Mouse (Mus musculus): ENCODE measurements around the gene Nrf1. TPM values are rescaled to one million over a fixed set of nuclear protein-coding genes. Genes with fewer than 3 reads are reported as not detected.
A peak's percentile ranks its signal among the peaks of the same experiment; 100 is the strongest.

Nrf1 gene
- total RNA-seq, 2 experiments from 2014 or later = 25.7 to 33.2 TPM

GRCm38 (mm10) chr6:30150471-30150870 lies 102.7 kb downstream of the Nrf1 start:
- no peak for DNase-seq

GRCm38 (mm10) chr6:30152163-30152562 lies 104.4 kb downstream of the Nrf1 start:
- no peak for DNase-seq

GRCm38 (mm10) chr6:30152649-30153048 lies 104.9 kb downstream of the Nrf1 start:
- DNase-seq = peak; percentile 49

GRCm38 (mm10) chr6:30153076-30153475 lies 105.3 kb downstream of the Nrf1 start:
- no peak for DNase-seq

- no peak for DNase-seq
Observed at GRCm38 (mm10) chr6:30153733-30154415, 106.1 kb downstream of the Nrf1 start.

GRCm38 (mm10) chr6:30159516-30160045 lies 111.8 kb downstream of the Nrf1 start:
- DNase-seq = no peak

GRCm38 (mm10) chr6:30160408-30160807 lies 112.6 kb downstream of the Nrf1 start:
- no peak for DNase-seq

- no peak for DNase-seq
Observed at GRCm38 (mm10) chr6:30161618-30162017, 113.8 kb downstream of the Nrf1 start.

GRCm38 (mm10) chr6:30162091-30162490 lies 114.3 kb downstream of the Nrf1 start:
- peak; percentile 54 for DNase-seq

- no peak for DNase-seq
Observed at GRCm38 (mm10) chr6:30166349-30166748, 118.6 kb downstream of the Nrf1 start.

GRCm38 (mm10) chr6:30167192-30167591 lies 119.4 kb downstream of the Nrf1 start:
- DNase-seq = no peak

GRCm38 (mm10) chr6:30168275-30168674 lies 120.5 kb downstream of the Nrf1 start:
- peak; percentile 46 for DNase-seq

- no peak for DNase-seq
Observed at GRCm38 (mm10) chr6:30169148-30169547, 121.4 kb downstream of the Nrf1 start.

GRCm38 (mm10) chr6:30171226-30171625 lies 123.4 kb downstream of the Nrf1 start:
- no peak for DNase-seq

GRCm38 (mm10) chr6:30171967-30172366 lies 124.2 kb downstream of the Nrf1 start:
- DNase-seq = no peak

- DNase-seq = no peak
Observed at GRCm38 (mm10) chr6:30172441-30172819, 124.6 kb downstream of the Nrf1 start.

GRCm38 (mm10) chr6:30172820-30173550 lies 125.2 kb downstream of the Nrf1 start:
- peak; percentile 40 for DNase-seq

GRCm38 (mm10) chr6:30173551-30174460 lies 126.0 kb downstream of the Nrf1 start:
- no peak for DNase-seq

GRCm38 (mm10) chr6:30174461-30175224 lies 126.9 kb downstream of the Nrf1 start:
- no peak for DNase-seq

- DNase-seq = no peak
Observed at GRCm38 (mm10) chr6:30175225-30175917, 127.6 kb downstream of the Nrf1 start.

GRCm38 (mm10) chr6:30175918-30176421 lies 128.2 kb downstream of the Nrf1 start:
- no peak for DNase-seq
